Mouse (Mus musculus) forebrain, embryonic 15.5 days (tissue): ENCODE measurements around the gene Foxj2. TPM values are rescaled to one million over a fixed set of nuclear protein-coding genes. Genes with fewer than 3 reads are reported as not detected.

ENCODE experiments used
- ATAC-seq: fragments of 200-750 bp; cut with Nextera tagmentation; replicated peaks from 2 replicates; pipeline ENCODE4 v1.8.0; 2017; ENCODE audit warnings: mild to moderate bottlenecking, moderate TSS enrichment, moderate library complexity
- H3K27ac ChIP-seq: fragments of 300-500 bp; sonication (generic); replicated peaks from 2 replicates; pipeline ENCODE4 v1.5.1; 2015; ENCODE audit warnings: mild to moderate bottlenecking, inconsistent platforms
- H3K27me3 ChIP-seq: fragments of 300-500 bp; sonication (generic); 2 replicates; pipeline ENCODE4 v1.6.1; 2015; ENCODE audit warnings: inconsistent platforms
- H3K36me3 ChIP-seq: fragments of 300-500 bp; sonication (generic); 2 replicates; pipeline ENCODE4 v1.6.1; 2015; ENCODE audit warnings: mild to moderate bottlenecking, inconsistent platforms
- H3K4me1 ChIP-seq: fragments of 300-500 bp; sonication (generic); 2 replicates; pipeline ENCODE4 v1.6.1; 2015; ENCODE audit warnings: inconsistent platforms
- H3K4me2 ChIP-seq: fragments of 300-500 bp; sonication (generic); replicated peaks from 2 replicates; pipeline ENCODE4 v1.6.1; 2015; ENCODE audit warnings: mild to moderate bottlenecking, inconsistent platforms
- H3K4me3 ChIP-seq: fragments of 300-500 bp; sonication (generic); 2 replicates; pipeline ENCODE4 v1.5.1; 2015; ENCODE audit warnings: mild to moderate bottlenecking, inconsistent platforms
- H3K9ac ChIP-seq: fragments of 300-500 bp; sonication (generic); replicated peaks from 2 replicates; pipeline ENCODE4 v1.6.1; 2015; ENCODE audit warnings: mild to moderate bottlenecking, inconsistent platforms
- H3K9me3 ChIP-seq: fragments of 300-500 bp; sonication (generic); 2 replicates; pipeline ENCODE4 v1.6.1; 2016; ENCODE audit warnings: inconsistent platforms
- WGBS: fragments of 180-500 bp; shearing (Covaris S2); methylation state at CpG from one replicate; pipeline ENCODE4 v1.1.7; 2015; ENCODE audit warnings: mixed read lengths; 5-methylcytosine and 5-hydroxymethylcytosine counted together
- microRNA-seq: library from miRNA; unstranded; fragments of <30 nt; microRNA quantifications from one replicate; pipeline ENCODE4, GENCODE M21; 2016
- polyA plus RNA-seq: library from polyadenylated mRNA; unstranded; fragments of >200 nt; fragmentation: Nextera tagmentation; extraction: Ambion mirVana; gene quantifications from 2 replicates; pipeline ENCODE4 v1.2.1, GENCODE M21; 2015

The Foxj2 gene
- polyA plus RNA-seq, 1 experiment from 2014 or later = 6.8 TPM

- no peak for ATAC-seq
- H3K27ac ChIP-seq = no peak overlapping the region
- H3K36me3 ChIP-seq = peaks cover 70% of the 10 kb centered on the region
- H3K27me3 ChIP-seq = no peaks in the 10 kb centered on the region
- H3K4me2 ChIP-seq = no peak overlapping the region
- H3K4me3 ChIP-seq = no peak overlapping the region
- H3K9me3 ChIP-seq = no peaks in the 10 kb centered on the region
- WGBS = 92% methylated on average over 12 of the region's 12 CpGs
- H3K4me1 ChIP-seq = peaks cover 5% of the 10 kb centered on the region
- H3K9ac ChIP-seq = no peak overlapping the region
Measured at GRCm38 (mm10) chr6:122881287-122881686, 61.6 kb downstream of the Foxj2 start.

- H3K4me1 ChIP-seq = no peaks in the 10 kb centered on the region; the same call in 1 of the 2 replicates
- no peak for ATAC-seq
- 96% methylated on average over 9 of the region's 9 CpGs for WGBS
- H3K27me3 ChIP-seq = no peaks in the 10 kb centered on the region
- no peak overlapping the region for H3K4me2 ChIP-seq
- H3K9me3 ChIP-seq = no peaks in the 10 kb centered on the region
- H3K4me3 ChIP-seq = no peak overlapping the region
- peaks cover 85% of the 10 kb centered on the region for H3K36me3 ChIP-seq
- H3K27ac ChIP-seq = no peak overlapping the region
- H3K9ac ChIP-seq = no peak overlapping the region
Measured at GRCm38 (mm10) chr6:122883603-122884002, 63.9 kb downstream of the Foxj2 start.

DNA sequence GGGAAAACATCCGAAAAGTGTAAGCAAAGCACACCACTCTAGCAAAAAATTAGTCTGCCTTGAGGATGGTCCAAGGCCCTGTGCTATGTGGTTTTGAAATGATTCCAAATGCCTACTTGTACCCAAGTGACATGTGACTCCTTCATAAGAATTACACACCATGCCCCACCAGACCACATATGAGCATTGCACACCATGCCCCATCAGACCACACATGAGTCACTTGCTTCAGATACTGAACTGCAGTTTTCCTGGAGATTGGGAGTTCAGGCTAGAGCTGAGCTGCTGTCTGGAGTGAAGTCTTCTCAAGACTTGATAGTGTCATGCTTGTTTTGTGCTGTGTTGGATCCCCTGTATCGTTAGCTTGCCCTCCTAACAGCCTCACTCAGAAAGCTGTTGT is 69.9 kb downstream of the Foxj2 start:
- no peaks in the 10 kb centered on the region for H3K9me3 ChIP-seq
- peaks cover 56% of the 10 kb centered on the region for H3K36me3 ChIP-seq
- ATAC-seq = no peak
- no peak overlapping the region for H3K9ac ChIP-seq
- H3K27ac ChIP-seq = no peak overlapping the region
- no peak overlapping the region for H3K4me3 ChIP-seq
- no peaks in the 10 kb centered on the region for H3K4me1 ChIP-seq
- 95% methylated on average over 2 of the region's 2 CpGs for WGBS
- H3K4me2 ChIP-seq = no peak overlapping the region
- H3K27me3 ChIP-seq = no peaks in the 10 kb centered on the region

- Histone ChIP-seq H3K4me1 (no peaks in the 10 kb centered on the region), H3K27ac (no peak overlapping the region), H3K4me3 (no peak overlapping the region), H3K27me3 (no peaks in the 10 kb centered on the region), H3K36me3 (peaks cover 30% of the 10 kb centered on the region), H3K9ac (no peak overlapping the region), H3K9me3 (no peaks in the 10 kb centered on the region), H3K4me2 (no peak overlapping the region)
- WGBS = 9% methylated on average over 2 of the region's 2 CpGs
- no peak for ATAC-seq
Measured at GRCm38 (mm10) chr6:122892442-122893049, 72.8 kb downstream of the Foxj2 start.

Small RNA genes within 50 kb of the gene (microRNA-seq; reads per million reads assigned to microRNA genes)
- not detected for gene Mir7231

Other genes starting within 250 kb of the Foxj2 start
- gene Apobec1, start 217.5 kb upstream of the Foxj2 start, polyA plus RNA-seq = 4.5 and 4.9 TPM in 2 replicates
- gene Gdf3, start 209.8 kb upstream of the Foxj2 start, polyA plus RNA-seq = not detected in 2 replicates
- gene Dppa3, start 193.5 kb upstream of the Foxj2 start, polyA plus RNA-seq = not detected in 2 replicates
- gene Nanog, start 112.4 kb upstream of the Foxj2 start, polyA plus RNA-seq = 0.09 and 0.29 TPM in 2 replicates
- 19.9 and 20.5 TPM in 2 replicates for gene Slc2a3, start 18.3 kb upstream of the Foxj2 start, polyA plus RNA-seq
- gene C3ar1, start 36.2 kb downstream of the Foxj2 start, polyA plus RNA-seq = 0.89 and 1.3 TPM in 2 replicates
- 112 and 122 TPM in 2 replicates for gene Necap1, start 54.6 kb downstream of the Foxj2 start, polyA plus RNA-seq
- 0.39 and 0.92 TPM in 2 replicates for gene Clec4a1, start 101.9 kb downstream of the Foxj2 start, polyA plus RNA-seq
- gene Clec4a3, start 132.6 kb downstream of the Foxj2 start, polyA plus RNA-seq = 0.59 and 0.69 TPM in 2 replicates
- gene Clec4a4, start 170.5 kb downstream of the Foxj2 start, polyA plus RNA-seq = not detected in 2 replicates
- not detected in 2 replicates for gene Clec4b1, start 230.0 kb downstream of the Foxj2 start, polyA plus RNA-seq